14 mouse cellular contexts compared by ENCODE assay signal in genomic region chr3:55397752-55398693, GRCm38 (mm10).
DNase-seq lines count a peak whose midpoint lies in the region; ATAC-seq lines count a peak whose summit lies in the region.
"Had no signal": no experiment of that assay in that cellular context is flagged by ENCODE, and none has a peak within 500 bp of the region (broad histone marks: within the 10 kb centered on the region; RNA-seq: fewer than 3 reads in every experiment).

No protein-coding gene starts in this region.

- no peak overlapping the region for H3K4me3 ChIP-seq in hindbrain, embryonic 13.5 days
- no peak overlapping the region for H3K4me3 ChIP-seq in hindbrain, embryonic 10.5 days
- no peak overlapping the region for H3K4me3 ChIP-seq in embryonic facial prominence, embryonic 15.5 days (replicated peaks)
- no peak overlapping the region for H3K4me3 ChIP-seq in midbrain, embryonic 16.5 days (ENCODE audit: low read depth, low read length)
- no peak overlapping the region for H3K4me3 ChIP-seq in limb, embryonic 10.5 days
- H3K4me3 ChIP-seq: heart, embryonic 13.5 days; limb, embryonic 13.5 days had no signal

- peaks cover 13% of the 10 kb centered on the region for H3K36me3 ChIP-seq in hindbrain, embryonic 13.5 days
- H3K36me3 ChIP-seq in hindbrain, embryonic 10.5 days: no peaks in the 10 kb centered on the region
- H3K36me3 ChIP-seq in embryonic facial prominence, embryonic 15.5 days: no peaks in the 10 kb centered on the region
- no peaks in the 10 kb centered on the region for H3K36me3 ChIP-seq in midbrain, embryonic 16.5 days (ENCODE audit: control insufficient read depth, insufficient read depth, low read length)
- H3K36me3 ChIP-seq in limb, embryonic 10.5 days: no peaks in the 10 kb centered on the region
- H3K36me3 ChIP-seq: heart, embryonic 13.5 days; limb, embryonic 13.5 days had no signal

- 70% methylated on average over 6 of the region's 6 CpGs for WGBS in hindbrain, embryonic 13.5 days
- 85% methylated on average over 6 of the region's 6 CpGs for WGBS in hindbrain, embryonic 10.5 days
- 62% methylated on average over 6 of the region's 6 CpGs for WGBS in embryonic facial prominence, embryonic 15.5 days
- 67% methylated on average over 6 of the region's 6 CpGs for WGBS in midbrain, embryonic 16.5 days
- 88% methylated on average over 6 of the region's 6 CpGs for WGBS in limb, embryonic 10.5 days

- H3K9me3 ChIP-seq in hindbrain, embryonic 13.5 days: no peaks in the 10 kb centered on the region
- no peaks in the 10 kb centered on the region for H3K9me3 ChIP-seq in hindbrain, embryonic 10.5 days
- H3K9me3 ChIP-seq in embryonic facial prominence, embryonic 15.5 days (replicated peaks): no peaks in the 10 kb centered on the region
- H3K9me3 ChIP-seq in midbrain, embryonic 16.5 days (replicated peaks; ENCODE audit: control insufficient read depth, low read length, poor library complexity, severe bottlenecking): no peaks in the 10 kb centered on the region
- no peaks in the 10 kb centered on the region for H3K9me3 ChIP-seq in limb, embryonic 10.5 days (replicated peaks)
- H3K9me3 ChIP-seq: heart, embryonic 13.5 days; limb, embryonic 13.5 days had no signal

- peak overlapping the region; percentile 81 for H3K27ac ChIP-seq in hindbrain, embryonic 13.5 days
- no peak overlapping the region for H3K27ac ChIP-seq in hindbrain, embryonic 10.5 days
- H3K27ac ChIP-seq in embryonic facial prominence, embryonic 15.5 days (replicated peaks): peak overlapping the region; percentile 63; the same call in 1 of the 2 replicates
- H3K27ac ChIP-seq in midbrain, embryonic 16.5 days (ENCODE audit: low read length): peak overlapping the region; percentile 53
- H3K27ac ChIP-seq in limb, embryonic 10.5 days: no peak overlapping the region
- H3K27ac ChIP-seq: heart, embryonic 13.5 days; limb, embryonic 13.5 days had no signal

- DNase-seq in hindbrain, embryonic 10.5 days (ENCODE audit: low spot score): no peak
- DNase-seq in brain, adult 2 months (ENCODE audit: low read depth, low spot score): peak; percentile 74
- no peak for DNase-seq in limb, embryonic 10.5 days (ENCODE audit: low spot score)
- no peak for DNase-seq in urinary bladder, adult 18-20 months (ENCODE audit: low spot score in 2 of 2)
- DNase-seq: gastrocnemius, postnatal 14 days; layer of hippocampus, postnatal 36 days; liver, postnatal 0 days; thymus, postnatal 25 days had no signal

- H3K4me1 ChIP-seq in hindbrain, embryonic 13.5 days (replicated peaks): peaks cover 27% of the 10 kb centered on the region
- H3K4me1 ChIP-seq in hindbrain, embryonic 10.5 days (replicated peaks): 0 out of 2 replicates have a peak, but pooled peaks cover 5% of the 10 kb centered on the region
- 0 out of 2 replicates have a peak, but pooled peaks cover 11% of the 10 kb centered on the region for H3K4me1 ChIP-seq in embryonic facial prominence, embryonic 15.5 days
- peaks cover 17% of the 10 kb centered on the region for H3K4me1 ChIP-seq in midbrain, embryonic 16.5 days (ENCODE audit: control insufficient read depth, insufficient read depth, low read length)
- H3K4me1 ChIP-seq in limb, embryonic 10.5 days: no peaks in the 10 kb centered on the region
- H3K4me1 ChIP-seq: heart, embryonic 13.5 days had no signal

- H3K9ac ChIP-seq in hindbrain, embryonic 13.5 days: no peak overlapping the region
- no peak overlapping the region for H3K9ac ChIP-seq in embryonic facial prominence, embryonic 15.5 days
- no peak overlapping the region for H3K9ac ChIP-seq in midbrain, embryonic 16.5 days (ENCODE audit: low read depth, low read length)
- H3K9ac ChIP-seq: heart, embryonic 13.5 days; limb, embryonic 13.5 days; liver, postnatal 0 days had no signal

- H3K4me2 ChIP-seq in hindbrain, embryonic 13.5 days: no peak overlapping the region
- no peak overlapping the region for H3K4me2 ChIP-seq in embryonic facial prominence, embryonic 15.5 days (replicated peaks)
- H3K4me2 ChIP-seq in midbrain, embryonic 16.5 days (ENCODE audit: low read length): no peak overlapping the region
- H3K4me2 ChIP-seq: heart, embryonic 13.5 days; limb, embryonic 13.5 days had no signal

- peak; percentile 53; the same call in 1 of the 2 replicates for ATAC-seq in hindbrain, embryonic 13.5 days (ENCODE audit: low FRiP score)
- no peak for ATAC-seq in embryonic facial prominence, embryonic 15.5 days (ENCODE audit: insufficient number of reproducible peaks, low FRiP score, low TSS enrichment, low read depth)
- ATAC-seq in midbrain, embryonic 16.5 days: peak; percentile 77
- ATAC-seq: liver, postnatal 0 days; Patski had no signal

- H3K27me3 ChIP-seq in hindbrain, embryonic 13.5 days: no peaks in the 10 kb centered on the region
- no peaks in the 10 kb centered on the region for H3K27me3 ChIP-seq in hindbrain, embryonic 10.5 days (ENCODE audit: insufficient read depth, poor library complexity, severe bottlenecking)
- no peaks in the 10 kb centered on the region for H3K27me3 ChIP-seq in embryonic facial prominence, embryonic 15.5 days
- H3K27me3 ChIP-seq in midbrain, embryonic 16.5 days (ENCODE audit: control insufficient read depth, insufficient read depth, low read depth, low read length): no peaks in the 10 kb centered on the region
- H3K27me3 ChIP-seq in limb, embryonic 10.5 days (ENCODE audit: low read depth, poor library complexity, severe bottlenecking): no peaks in the 10 kb centered on the region
- H3K27me3 ChIP-seq: heart, embryonic 13.5 days; limb, embryonic 13.5 days; Patski had no signal

Comparison
In these comparisons a context has a peak if more than half of its experiments do, and no peak if none do; other contexts are left out.
1. H3K27ac ChIP-seq: peak in hindbrain, embryonic 13.5 days (single experiment), embryonic facial prominence, embryonic 15.5 days (single experiment) and midbrain, embryonic 16.5 days (single experiment); none in hindbrain, embryonic 10.5 days (single experiment) and limb, embryonic 10.5 days (single experiment).